Mouse (Mus musculus): ENCODE measurements around the gene Isoc2a.

The Isoc2a gene

DNA sequence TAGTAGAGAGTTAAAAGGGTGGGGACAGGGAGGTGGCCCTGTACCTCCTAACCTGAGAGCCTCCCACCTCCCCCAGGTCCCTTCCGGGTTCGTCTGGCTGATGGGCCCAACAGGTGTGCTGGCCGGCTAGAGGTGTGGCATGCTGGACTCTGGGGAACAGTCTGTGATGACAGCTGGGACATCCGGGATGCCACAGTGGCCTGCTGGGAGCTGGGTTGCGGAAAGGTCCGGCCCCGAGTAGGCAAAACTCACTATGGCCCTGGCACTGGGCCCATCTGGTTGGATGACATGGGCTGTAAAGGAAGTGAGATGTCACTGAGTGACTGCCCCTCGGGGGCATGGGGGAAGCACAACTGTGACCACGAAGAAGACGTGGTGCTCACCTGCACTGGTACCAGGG lies 59.9 kb downstream of the Isoc2a start:
- DNase-seq (ENCODE audit: extremely low spot score, low spot score), result no peak

DNA sequence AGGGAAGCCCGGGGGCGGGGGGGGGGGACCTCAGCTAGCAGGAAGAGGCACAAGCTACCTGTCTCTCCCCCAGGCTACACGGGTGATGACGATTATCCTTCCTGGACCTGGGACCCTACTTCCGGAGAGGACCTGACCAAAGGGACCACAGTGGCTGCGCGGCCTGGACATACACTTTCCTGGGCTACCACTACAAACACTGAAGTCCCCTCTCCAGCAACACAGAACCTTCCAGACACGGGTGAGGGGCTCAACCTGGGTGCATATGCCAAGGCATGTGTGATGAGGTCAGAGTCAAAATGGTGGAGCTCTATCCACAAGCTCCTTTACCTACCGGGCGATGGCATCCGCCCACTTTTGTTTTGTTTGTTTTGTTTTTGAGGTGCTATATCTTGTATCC lies 60.4 kb downstream of the Isoc2a start:
- no peak for DNase-seq (ENCODE audit: extremely low spot score, low spot score)

DNA sequence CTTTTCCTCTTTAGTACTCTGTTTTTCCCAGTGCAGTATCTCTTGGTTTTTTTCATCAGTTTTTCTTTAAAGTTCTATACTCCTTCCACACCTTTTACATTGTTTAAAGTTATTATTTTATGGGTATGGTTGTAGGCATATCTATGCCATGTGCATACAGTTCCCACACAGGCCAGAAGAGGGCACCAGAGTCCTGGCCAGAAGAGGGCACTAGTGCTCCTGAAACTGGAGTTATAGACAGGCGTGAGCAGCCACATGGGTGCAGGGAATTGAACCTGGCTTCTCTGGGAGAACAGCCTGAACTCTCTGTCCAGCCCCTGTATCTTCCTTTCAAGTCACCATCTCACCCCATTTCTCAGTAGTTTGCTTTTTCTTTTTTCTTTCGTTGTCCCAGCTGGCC lies 61.5 kb downstream of the Isoc2a start:
- peak; percentile 71 for DNase-seq (ENCODE audit: extremely low spot score, low spot score)

- DNase-seq (ENCODE audit: extremely low spot score, low spot score), result peak; percentile 87
These were observed 63.1 kb downstream of the Isoc2a start for GRCm38 (mm10) chr7:4940068-4940479.

GRCm38 (mm10) chr7:4942673-4943072 lies 65.7 kb downstream of the Isoc2a start:
- DNase-seq (ENCODE audit: extremely low spot score, low spot score), result no peak

DNA sequence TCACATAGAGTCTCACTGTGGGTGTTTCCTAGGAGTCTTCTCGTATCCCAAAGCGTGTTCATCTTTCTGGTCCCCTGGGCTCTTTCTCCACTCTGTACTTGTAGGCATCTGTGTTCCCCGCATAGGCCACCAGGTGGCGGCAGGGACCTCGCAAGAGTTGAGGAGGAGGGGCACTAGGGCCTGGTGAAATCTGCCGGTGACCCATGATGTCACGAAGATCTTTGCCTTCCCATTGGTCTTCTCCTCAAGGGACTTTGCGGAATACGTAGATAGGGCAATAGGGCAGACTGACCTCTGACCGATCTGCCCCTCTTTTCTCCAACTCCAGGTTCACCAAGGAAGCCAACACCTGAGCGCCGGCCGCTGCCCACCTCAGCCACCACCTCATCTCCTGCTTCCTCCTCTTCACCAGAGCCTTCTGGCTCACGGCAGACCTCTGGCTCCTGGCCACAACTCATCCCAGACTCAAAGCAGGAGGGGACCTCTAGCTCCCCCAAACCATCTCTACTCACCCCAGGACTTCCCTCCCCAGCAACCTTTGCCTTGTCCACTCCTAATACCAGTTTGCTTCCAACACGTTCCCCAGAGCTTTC lies 66.4 kb downstream of the Isoc2a start:
- peak; percentile 86 for DNase-seq (ENCODE audit: extremely low spot score, low spot score)

Measured in neural tube, embryonic 10.5 days (tissue).